Mouse (Mus musculus) intestine, embryonic 16.5 days (tissue): ENCODE measurements around the gene Kntc1. TPM values are rescaled to one million over a fixed set of nuclear protein-coding genes. Genes with fewer than 3 reads are reported as not detected.

ENCODE experiments used
- ATAC-seq: fragments of 200-750 bp; cut with Nextera tagmentation; 2 replicates; pipeline ENCODE4 v1.8.0; 2017; ENCODE audit warnings: moderate TSS enrichment, moderate library complexity
- H3K27ac ChIP-seq: fragments of 300-500 bp; sonication (generic); 2 replicates; pipeline ENCODE4 v1.5.1; 2014; ENCODE audit warnings: mild to moderate bottlenecking, low read length
- H3K27me3 ChIP-seq: fragments of 300-500 bp; sonication (generic); replicated peaks from 2 replicates; pipeline ENCODE4 v1.6.1; 2014; ENCODE audit warnings: low read length, control low read depth, mixed read lengths; ENCODE audit not compliant: control insufficient read depth, insufficient read depth
- H3K36me3 ChIP-seq: fragments of 300-500 bp; sonication (generic); 2 replicates; pipeline ENCODE4 v1.6.1; 2014; ENCODE audit warnings: low read length, control low read depth; ENCODE audit not compliant: control insufficient read depth, insufficient read depth
- H3K4me1 ChIP-seq: fragments of 300-500 bp; sonication (generic); 2 replicates; pipeline ENCODE4 v1.6.1; 2014; ENCODE audit warnings: low read length, control low read depth, mixed read lengths; ENCODE audit not compliant: control insufficient read depth, insufficient read depth
- H3K4me2 ChIP-seq: fragments of 300-500 bp; sonication (generic); 2 replicates; pipeline ENCODE4 v1.6.1; 2014; ENCODE audit warnings: low read depth, low read length, control low read depth
- H3K4me3 ChIP-seq: fragments of 300-500 bp; sonication (generic); 2 replicates; pipeline ENCODE4 v1.5.1; 2014; ENCODE audit warnings: mild to moderate bottlenecking, low read length
- H3K9ac ChIP-seq: fragments of 300-500 bp; sonication (generic); 2 replicates; pipeline ENCODE4 v1.6.1; 2014; ENCODE audit warnings: low read depth, low read length
- H3K9me3 ChIP-seq: fragments of 300-500 bp; sonication (generic); 2 replicates; pipeline ENCODE4 v1.6.1; 2016; ENCODE audit warnings: low read length, control low read depth; ENCODE audit not compliant: control insufficient read depth
- WGBS: fragments of 180-500 bp; shearing (Covaris S2); extraction: QIAGEN DNeasy Blood & Tissue Kit; methylation state at CpG from one replicate; pipeline ENCODE4 v1.1.7; 2014; 5-methylcytosine and 5-hydroxymethylcytosine counted together
- polyA plus RNA-seq: library from polyadenylated mRNA; unstranded; fragments of >200 nt; fragmentation: Nextera tagmentation; extraction: Ambion mirVana; gene quantifications from 2 replicates; pipeline ENCODE4 v1.2.1, GENCODE M21; 2015

The Kntc1 gene
- polyA plus RNA-seq, 1 experiment from 2014 or later: 14.6 TPM

- peak; percentile 86 for ATAC-seq
- 0 out of 2 replicates have a peak overlapping the region, but pooled peaks have one; percentile 0 for H3K4me3 ChIP-seq
- WGBS: 54% methylated on average over 11 of the region's 11 CpGs
- H3K27me3 ChIP-seq: no peaks in the 10 kb centered on the region
- H3K36me3 ChIP-seq: no peaks in the 10 kb centered on the region
- H3K27ac ChIP-seq: 0 out of 2 replicates have a peak overlapping the region, but pooled peaks have one; percentile 25
- H3K9ac ChIP-seq: no peak overlapping the region
- no peaks in the 10 kb centered on the region for H3K9me3 ChIP-seq
- H3K4me1 ChIP-seq: no peaks in the 10 kb centered on the region
- H3K4me2 ChIP-seq: peak overlapping the region; percentile 34
Measured at GRCm38 (mm10) chr5:123853877-123854504, 104.5 kb downstream of the Kntc1 start.

DNA sequence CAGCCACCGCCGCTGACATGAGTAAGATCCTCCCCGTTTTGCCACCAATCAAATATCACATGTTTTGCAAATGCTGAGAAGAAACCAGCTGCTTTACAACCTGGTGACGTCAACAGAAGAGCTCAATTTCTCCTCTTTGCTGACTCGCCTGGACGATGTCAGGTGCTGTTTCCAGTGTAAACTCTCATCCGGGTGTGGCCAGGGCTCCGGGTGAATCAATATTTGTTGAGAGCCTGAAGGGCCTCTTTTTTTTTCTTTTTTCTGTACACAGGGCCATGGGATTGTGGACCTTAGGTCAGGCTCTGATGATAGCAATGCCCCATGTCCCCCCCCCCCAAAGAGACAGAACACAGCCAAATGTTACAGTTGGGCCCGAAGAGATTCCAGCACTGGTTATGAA is 105.0 kb downstream of the Kntc1 start:
- WGBS: 57% methylated on average over 9 of the region's 9 CpGs
- Histone ChIP-seq H3K9me3 (no peaks in the 10 kb centered on the region), H3K27me3 (no peaks in the 10 kb centered on the region), H3K4me3 (0 out of 2 replicates have a peak overlapping the region, but pooled peaks have one; percentile 0), H3K27ac (0 out of 2 replicates have a peak overlapping the region, but pooled peaks have one; percentile 25), H3K4me1 (no peaks in the 10 kb centered on the region), H3K9ac (no peak overlapping the region), H3K36me3 (no peaks in the 10 kb centered on the region), H3K4me2 (peak overlapping the region; percentile 34)
- peak; percentile 94 for ATAC-seq

- WGBS: 82% methylated on average over 11 of the region's 11 CpGs
- no peaks in the 10 kb centered on the region for H3K36me3 ChIP-seq
Measured at GRCm38 (mm10) chr5:123858798-123859197, 109.3 kb downstream of the Kntc1 start.

GRCm38 (mm10) chr5:123862374-123863350 is 113.1 kb downstream of the Kntc1 start:
- Histone ChIP-seq H3K4me2 (peak overlapping the region; percentile 15; the same call in 1 of the 2 replicates), H3K9me3 (no peaks in the 10 kb centered on the region), H3K36me3 (no peaks in the 10 kb centered on the region), H3K9ac (no peak overlapping the region), H3K4me3 (no peak overlapping the region), H3K27ac (peak overlapping the region; percentile 55), H3K27me3 (no peaks in the 10 kb centered on the region), H3K4me1 (no peaks in the 10 kb centered on the region)
- WGBS: 59% methylated on average over 15 of the region's 15 CpGs
- peak; percentile 89 for ATAC-seq

More at GRCm38 (mm10) chr5:123858798-123859197, 109.3 kb downstream of the Kntc1 start:
- H3K4me2 ChIP-seq: no peak overlapping the region
- H3K27me3 ChIP-seq: no peaks in the 10 kb centered on the region
- H3K9ac ChIP-seq: no peak overlapping the region
- H3K4me3 ChIP-seq: no peak overlapping the region
- H3K9me3 ChIP-seq: no peaks in the 10 kb centered on the region
- H3K27ac ChIP-seq: no peak overlapping the region
- H3K4me1 ChIP-seq: no peaks in the 10 kb centered on the region
- no peak for ATAC-seq

GRCm38 (mm10) chr5:123863934-123864333 is 114.4 kb downstream of the Kntc1 start:
- no peak overlapping the region for H3K9ac ChIP-seq
- no peaks in the 10 kb centered on the region for H3K9me3 ChIP-seq
- H3K36me3 ChIP-seq: no peaks in the 10 kb centered on the region
- no peaks in the 10 kb centered on the region for H3K4me1 ChIP-seq
- no peak overlapping the region for H3K4me3 ChIP-seq
- H3K4me2 ChIP-seq: no peak overlapping the region
- H3K27ac ChIP-seq: no peak overlapping the region
- no peak for ATAC-seq
- no peaks in the 10 kb centered on the region for H3K27me3 ChIP-seq
- 89% methylated on average over 14 of the region's 14 CpGs for WGBS

GRCm38 (mm10) chr5:123865365-123865764 is 115.8 kb downstream of the Kntc1 start, which contains the start of gene Hcar2:
TSS of gene Hcar2 (minus strand) at chr5:123865499.
- no peak for ATAC-seq
- Histone ChIP-seq H3K4me3 (no peak within 1 kb of the TSS), H3K27me3 (no peaks in the 10 kb centered on the region), H3K9me3 (no peaks in the 10 kb centered on the region), H3K27ac (no peak within 1 kb of the TSS), H3K9ac (no peak within 1 kb of the TSS), H3K36me3 (no peaks in the 10 kb centered on the region), H3K4me2 (no peak within 1 kb of the TSS), H3K4me1 (no peaks in the 10 kb centered on the region)
- WGBS: 61% methylated on average over 12 of the region's 12 CpGs

- no peak for ATAC-seq
- H3K36me3 ChIP-seq: no peaks in the 10 kb centered on the region
- H3K9ac ChIP-seq: no peak overlapping the region
- no peaks in the 10 kb centered on the region for H3K27me3 ChIP-seq
- no peaks in the 10 kb centered on the region for H3K9me3 ChIP-seq
- 84% methylated on average over 4 of the region's 4 CpGs for WGBS
- H3K4me2 ChIP-seq: no peak overlapping the region
- no peak overlapping the region for H3K27ac ChIP-seq
- no peaks in the 10 kb centered on the region for H3K4me1 ChIP-seq
- H3K4me3 ChIP-seq: no peak overlapping the region
Measured at GRCm38 (mm10) chr5:123866457-123866856, 116.9 kb downstream of the Kntc1 start.

GRCm38 (mm10) chr5:123869615-123870014 is 120.1 kb downstream of the Kntc1 start:
- Histone ChIP-seq H3K9me3 (no peaks in the 10 kb centered on the region), H3K27me3 (no peaks in the 10 kb centered on the region), H3K27ac (no peak overlapping the region), H3K36me3 (no peaks in the 10 kb centered on the region), H3K4me1 (no peaks in the 10 kb centered on the region), H3K9ac (no peak overlapping the region), H3K4me3 (no peak overlapping the region), H3K4me2 (no peak overlapping the region)
- ATAC-seq: no peak
- WGBS: 83% methylated on average over 4 of the region's 4 CpGs
